Mouse (Mus musculus): ENCODE data around the gene Lhfp.

DNA sequence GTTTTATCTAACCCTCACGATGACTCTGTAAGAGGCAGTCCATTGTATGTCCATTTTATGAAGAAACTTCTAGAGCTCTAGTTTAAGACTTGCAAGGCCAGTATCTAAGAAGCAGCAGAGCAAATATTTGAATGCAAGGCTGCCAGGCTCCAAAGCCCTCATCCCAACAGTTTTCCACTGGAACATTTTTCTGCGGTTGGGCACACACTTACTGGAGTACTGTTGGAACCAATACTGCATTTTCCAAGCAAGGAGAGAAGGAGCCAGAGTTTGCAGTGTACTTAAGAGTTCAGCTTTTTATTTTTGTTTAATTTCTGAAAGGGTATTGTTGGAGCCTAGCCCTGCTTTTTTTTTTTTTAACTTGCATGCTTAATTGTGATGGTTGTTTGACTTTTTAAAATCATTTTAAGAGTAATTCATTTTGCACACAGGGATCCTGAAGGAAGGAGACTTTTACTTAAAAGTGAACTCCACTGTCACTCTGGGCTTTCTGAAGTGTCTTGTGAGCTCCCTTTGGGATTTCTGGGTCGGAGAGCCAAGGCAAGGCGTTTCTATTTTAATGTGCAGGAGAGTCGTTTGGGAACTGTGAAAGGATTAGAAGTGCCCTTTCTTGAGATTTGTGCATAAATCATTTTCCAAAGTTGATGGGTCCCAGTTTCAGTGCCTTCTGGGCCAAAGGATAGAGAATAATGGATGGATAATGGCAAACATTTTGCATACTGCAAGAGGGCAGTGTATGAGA is 180.4 kb downstream of the Lhfp start:
- no peak for TF ChIP-seq POLR2A (IDR thresholded peaks at IDR 0.05; ENCODE audit: low read depth, low read length)
- TF ChIP-seq CTCF (IDR thresholded peaks at IDR 0.05; ENCODE audit: borderline replicate concordance, insufficient read depth, low read length): no peak
